ENCODE assay signal across 8 mouse cellular contexts in the genomic region with DNA sequence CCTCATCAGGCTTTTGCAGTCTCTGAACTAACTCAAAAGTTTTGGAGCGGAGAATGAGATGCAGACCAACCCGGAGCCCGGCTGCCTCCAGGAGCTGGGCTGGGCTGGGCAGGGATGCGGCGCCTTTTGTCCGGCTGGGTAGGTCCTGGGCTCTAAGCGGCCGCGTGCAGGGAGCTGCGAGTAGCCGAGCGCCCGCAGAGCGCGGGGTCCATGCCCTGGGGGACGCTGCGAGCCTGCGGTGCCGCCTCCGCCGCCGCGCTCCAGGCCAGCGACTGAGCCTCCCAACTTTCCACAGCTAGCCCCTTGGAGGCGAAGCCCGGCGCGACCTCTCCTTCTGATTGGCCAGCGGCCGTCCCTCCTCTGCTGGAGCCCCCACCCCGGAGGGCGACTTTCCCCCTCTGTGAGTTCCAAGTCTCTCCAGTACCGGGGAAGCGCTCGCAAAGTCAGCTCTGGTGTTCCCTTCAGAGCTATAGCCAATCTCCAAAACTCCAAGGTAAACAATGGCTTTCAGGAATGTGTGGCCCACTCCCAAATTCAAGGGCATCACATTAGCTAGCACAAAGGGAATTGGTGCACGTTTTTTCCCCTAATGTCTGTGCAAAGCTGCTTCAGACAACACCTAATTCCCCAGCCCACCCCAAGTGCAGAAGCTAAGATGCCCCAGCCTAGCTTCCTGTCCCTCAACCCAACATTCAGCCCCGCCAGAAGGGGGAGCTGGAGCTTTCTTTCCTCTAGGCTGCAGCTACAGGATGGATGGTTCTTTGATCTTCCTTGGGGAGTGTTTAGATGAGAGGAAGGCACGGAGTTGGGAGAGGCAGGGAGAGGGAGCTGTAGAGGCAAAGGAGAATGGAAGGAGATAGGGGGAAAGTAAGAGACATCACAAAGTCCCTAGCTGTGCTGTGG. TPM values are rescaled to one million over a fixed set of nuclear protein-coding genes. Genes with fewer than 3 reads are reported as not detected.
DNase-seq lines count a peak whose midpoint lies in the region; ATAC-seq and TF ChIP-seq lines count a peak whose summit lies in the region.

A gene (minus strand): TSS at position 274 of the 903 bp plus-strand sequence.

- TF ChIP-seq CTCF in testis, adult 2 months (IDR thresholded peaks at IDR 0.05; ENCODE audit: control insufficient read depth, insufficient read depth, insufficient replicate concordance, low read depth, low read length), result 0 out of 2 replicates have a peak, but pooled peaks have one; percentile 9

- ATAC-seq in forebrain, embryonic 11.5 days (replicated peaks; ENCODE audit: low FRiP score), result peak; percentile 90
- peak; percentile 93 for ATAC-seq in limb, embryonic 13.5 days (ENCODE audit: low FRiP score, low read depth)
- peak; percentile 93 for ATAC-seq in midbrain, embryonic 13.5 days

- TF ChIP-seq POLR2A in testis, adult 2 months (IDR thresholded peaks at IDR 0.05; ENCODE audit: control insufficient read depth, low read depth, low read length), result no peak

- H3K9ac ChIP-seq in forebrain, embryonic 11.5 days (ENCODE audit: low read length), result peak within 1 kb of the TSS; percentile 74
- H3K9ac ChIP-seq in limb, embryonic 13.5 days, result peak within 1 kb of the TSS; percentile 90
- H3K9ac ChIP-seq in midbrain, embryonic 13.5 days (replicated peaks), result peak within 1 kb of the TSS; percentile 65

- peak within 1 kb of the TSS; percentile 49 for H3K4me3 ChIP-seq in forebrain, embryonic 11.5 days (ENCODE audit: low read depth, low read length)
- peak within 1 kb of the TSS; percentile 71 for H3K4me3 ChIP-seq in limb, embryonic 13.5 days
- peak within 1 kb of the TSS; percentile 52 for H3K4me3 ChIP-seq in midbrain, embryonic 13.5 days (replicated peaks)
- peak within 1 kb of the TSS; percentile 28 for H3K4me3 ChIP-seq in testis, adult 2 months (ENCODE audit: control insufficient read depth, low read depth, low read length)

- intact Hi-C loops in heart, postnatal 25 days (cut with DNase I), result loop anchor here (2.0 to 5.0 kb wide), 3 partner anchors 15 to 71 kb away; no protein-coding TSS in a partner anchor

- no peaks in the 10 kb centered on the region for H3K27me3 ChIP-seq in forebrain, embryonic 11.5 days (ENCODE audit: control insufficient read depth, insufficient read depth, low read length)
- H3K27me3 ChIP-seq in limb, embryonic 13.5 days, result no peaks in the 10 kb centered on the region
- H3K27me3 ChIP-seq in midbrain, embryonic 13.5 days, result 0 out of 2 replicates have a peak, but pooled peaks cover 11% of the 10 kb centered on the region
- no peaks in the 10 kb centered on the region for H3K27me3 ChIP-seq in testis, adult 2 months (ENCODE audit: control insufficient read depth, insufficient read depth, low read length)

- under 1% methylated on average over 37 of the region's 38 CpGs for WGBS in forebrain, embryonic 11.5 days
- WGBS in limb, embryonic 13.5 days, result under 1% methylated on average over 38 of the region's 38 CpGs
- under 1% methylated on average over 38 of the region's 38 CpGs for WGBS in midbrain, embryonic 13.5 days

- H3K4me2 ChIP-seq in forebrain, embryonic 11.5 days (ENCODE audit: low read depth, low read length, severe bottlenecking), result peak within 1 kb of the TSS; percentile 90
- H3K4me2 ChIP-seq in limb, embryonic 13.5 days (replicated peaks), result peak within 1 kb of the TSS; percentile 77
- peak within 1 kb of the TSS; percentile 90 for H3K4me2 ChIP-seq in midbrain, embryonic 13.5 days (replicated peaks)

- no peaks in the 10 kb centered on the region; the same call in 1 of the 2 replicates for H3K9me3 ChIP-seq in forebrain, embryonic 11.5 days (ENCODE audit: control insufficient read depth, low read length)
- no peaks in the 10 kb centered on the region for H3K9me3 ChIP-seq in limb, embryonic 13.5 days
- no peaks in the 10 kb centered on the region for H3K9me3 ChIP-seq in midbrain, embryonic 13.5 days

- H3K4me1 ChIP-seq in forebrain, embryonic 11.5 days (replicated peaks; ENCODE audit: control insufficient read depth, insufficient read depth, low read length), result peaks cover 9% of the 10 kb centered on the region; the same call in 1 of the 2 replicates
- peaks cover 31% of the 10 kb centered on the region for H3K4me1 ChIP-seq in limb, embryonic 13.5 days
- peaks cover 21% of the 10 kb centered on the region for H3K4me1 ChIP-seq in midbrain, embryonic 13.5 days (replicated peaks)
- no peaks in the 10 kb centered on the region; the same call in 1 of the 2 replicates for H3K4me1 ChIP-seq in testis, adult 2 months (ENCODE audit: control insufficient read depth, insufficient read depth, low read length)

- peak; percentile 77 for DNase-seq in CD4-positive, CD25-positive, alpha-beta regulatory T cell, adult 2 months (ENCODE audit: low read depth, low spot score)
- DNase-seq in T-cell, adult 2 months (ENCODE audit: low spot score), result peak; percentile 57
- DNase-seq in forebrain, embryonic 11.5 days (ENCODE audit: low spot score), result peak; percentile 86
- peak; percentile 58 for DNase-seq in heart, postnatal 25 days (ENCODE audit: low spot score)
- DNase-seq in cerebellum, adult 8-10 months, result no peak

- no peaks in the 10 kb centered on the region for H3K36me3 ChIP-seq in forebrain, embryonic 11.5 days (ENCODE audit: control insufficient read depth, insufficient read depth, low read length)
- H3K36me3 ChIP-seq in limb, embryonic 13.5 days, result no peaks in the 10 kb centered on the region
- H3K36me3 ChIP-seq in midbrain, embryonic 13.5 days, result no peaks in the 10 kb centered on the region
- H3K36me3 ChIP-seq in testis, adult 2 months (ENCODE audit: control insufficient read depth, insufficient read depth, low read length), result no peaks in the 10 kb centered on the region

- peak within 1 kb of the TSS; percentile 18; the same call in 1 of the 2 replicates for H3K27ac ChIP-seq in forebrain, embryonic 11.5 days (ENCODE audit: low read depth, low read length)
- peak within 1 kb of the TSS; percentile 91 for H3K27ac ChIP-seq in limb, embryonic 13.5 days
- no peak within 1 kb of the TSS for H3K27ac ChIP-seq in midbrain, embryonic 13.5 days
- no peak within 1 kb of the TSS for H3K27ac ChIP-seq in testis, adult 2 months (ENCODE audit: control insufficient read depth, insufficient read depth, low read depth, low read length)

RNA-seq across cellular contexts. Expression of the gene that starts here (rescaled TPM):
- polyA plus RNA-seq in forebrain, embryonic 11.5 days (2014; fragmentation: Nextera tagmentation; extraction: Ambion mirVana), result 10.1 and 12.1 TPM in 2 replicates
- total RNA-seq in heart, postnatal 25 days (2021), result 10 to 100 TPM; 15.8 to 16.9 TPM
- polyA plus RNA-seq in limb, embryonic 13.5 days (2015; fragmentation: Nextera tagmentation; extraction: Ambion mirVana), result 36.0 and 38.9 TPM in 2 replicates
- 1.3 and 1.4 TPM in 2 replicates for polyA plus RNA-seq in midbrain, embryonic 13.5 days (2015; fragmentation: Nextera tagmentation; extraction: Ambion mirVana)
- polyA plus RNA-seq in testis, adult 2 months (2012; rRNA removed), result 0.84 and 1.8 TPM in 2 replicates

Comparison
In these comparisons a context has a peak if more than half of its experiments do, and no peak if none do; other contexts are left out.
1. H3K27ac ChIP-seq: peak in forebrain, embryonic 11.5 days (single experiment) and limb, embryonic 13.5 days (single experiment); none in midbrain, embryonic 13.5 days (single experiment) and testis, adult 2 months (single experiment).
2. Peak in every context shown above with its lines, with median percentiles within 50 percentile points of each other: ATAC-seq, H3K4me2 ChIP-seq, H3K4me3 ChIP-seq and H3K9ac ChIP-seq.